Mouse (Mus musculus) MEL (cell line): Measurements from ENCODE around the gene Elp6. TPM values are rescaled to one million over a fixed set of nuclear protein-coding genes. Genes with fewer than 3 reads are reported as not detected.
A peak's percentile ranks its signal among the peaks of the same experiment; 100 is the strongest.

Experiments used
- DNase-seq: peaks from one replicate; pipeline ENCODE4 v3.0.0; 2011; ENCODE audit warnings: low read depth, low spot score
- H3K27ac ChIP-seq: 2 replicates; pipeline ENCODE4 v1.5.1; 2012; ENCODE audit warnings: low read depth, mild to moderate bottlenecking, control low read depth, low read length, moderate library complexity; ENCODE audit not compliant: control insufficient read depth
- H3K27me3 ChIP-seq, 2 experiments: fragments of 150-350 bp in 1 of 2; sonication (generic) in 1 of 2; 2 replicates each; pipeline ENCODE4 v1.6.1; 2012; ENCODE audit warnings: low read length in 2 of 2, mild to moderate bottlenecking in 2 of 2, improper control_type of control experiment in 1 of 2, moderate library complexity in 1 of 2; ENCODE audit not compliant: insufficient read depth in 2 of 2, control insufficient read depth in 1 of 2
- H3K36me3 ChIP-seq, 2 experiments: 2 replicates each; pipeline ENCODE4 v1.6.1; 2012 to 2014; ENCODE audit warnings: low read length in 2 of 2, improper control_type of control experiment in 1 of 2, inconsistent platforms in 1 of 2, mild to moderate bottlenecking in 1 of 2; ENCODE audit not compliant: insufficient read depth in 2 of 2, control insufficient read depth in 1 of 2
- H3K4me1 ChIP-seq, 2 experiments: fragments of 150-350 bp in 1 of 2; sonication (generic) in 1 of 2; 2 replicates each; pipeline ENCODE4 v1.6.1; 2012; ENCODE audit warnings: low read length in 2 of 2, improper control_type of control experiment in 1 of 2, mild to moderate bottlenecking in 1 of 2; ENCODE audit not compliant: insufficient read depth in 2 of 2, control insufficient read depth in 1 of 2
- H3K4me3 ChIP-seq, 2 experiments: fragments of 150-350 bp in 1 of 2; sonication (generic) in 1 of 2; 2 replicates each; pipeline ENCODE4 v1.5.1; 2012; ENCODE audit warnings: low read depth in 2 of 2, low read length in 2 of 2, mild to moderate bottlenecking in 2 of 2, moderate library complexity in 2 of 2, control low read depth in 1 of 2, improper control_type of control experiment in 1 of 2; ENCODE audit not compliant: control insufficient read depth in 1 of 2, insufficient read depth in 1 of 2
- H3K79me2 ChIP-seq: 2 replicates; pipeline ENCODE4 v1.6.1; 2012; ENCODE audit warnings: mild to moderate bottlenecking, low read length, moderate library complexity; ENCODE audit not compliant: control insufficient read depth, poor library complexity, insufficient read depth
- H3K9ac ChIP-seq: 2 replicates; pipeline ENCODE4 v1.6.1; 2012; ENCODE audit warnings: low read depth, mild to moderate bottlenecking, control low read depth, low read length, moderate library complexity; ENCODE audit not compliant: control insufficient read depth, poor library complexity, severe bottlenecking
- H3K9me3 ChIP-seq: fragments of 150-350 bp; sonication (generic); replicated peaks from 2 replicates; pipeline ENCODE4 v1.6.1; 2012; ENCODE audit warnings: mild to moderate bottlenecking, low read length, improper control_type of control experiment, moderate library complexity; ENCODE audit not compliant: insufficient read depth
- BHLHE40 ChIP-seq: IDR thresholded peaks from 2 replicates; pipeline ENCODE4 v1.6.1; 2012; ENCODE audit warnings: low read depth, mild to moderate bottlenecking, inconsistent platforms, low read length, improper control_type of control experiment, borderline replicate concordance
- CHD2 ChIP-seq: IDR thresholded peaks from 2 replicates; pipeline ENCODE4 v1.6.1; 2011; ENCODE audit warnings: low read length, improper control_type of control experiment
- ELF1 ChIP-seq: IDR thresholded peaks from 2 replicates; pipeline ENCODE4 v1.6.1; 2014; ENCODE audit warnings: low read depth, mild to moderate bottlenecking, inconsistent platforms, low read length, improper control_type of control experiment, moderate library complexity
- ETS1 ChIP-seq: IDR thresholded peaks from 2 replicates; pipeline ENCODE4 v1.6.1; 2012; ENCODE audit warnings: low read depth, mild to moderate bottlenecking, inconsistent platforms, low read length, improper control_type of control experiment, moderate library complexity
- GATA1 ChIP-seq: IDR thresholded peaks from 2 replicates; pipeline ENCODE4 v1.6.1; 2011; ENCODE audit warnings: low read depth, low read length, improper control_type of control experiment
- HCFC1 ChIP-seq: IDR thresholded peaks from 2 replicates; pipeline ENCODE4 v1.6.1; 2012; ENCODE audit warnings: low read depth, mild to moderate bottlenecking, inconsistent platforms, low read length, improper control_type of control experiment, moderate library complexity
- MAFK ChIP-seq: IDR thresholded peaks from 2 replicates; pipeline ENCODE4 v1.6.1; 2011; ENCODE audit warnings: low read depth, mild to moderate bottlenecking, low read length, improper control_type of control experiment, borderline replicate concordance
- MAZ ChIP-seq: IDR thresholded peaks from 2 replicates; pipeline ENCODE4 v1.6.1; 2012; ENCODE audit warnings: low read depth, mild to moderate bottlenecking, inconsistent platforms, low read length, improper control_type of control experiment
- MXI1 ChIP-seq: IDR thresholded peaks from 2 replicates; pipeline ENCODE4 v1.6.1; 2011; ENCODE audit warnings: mild to moderate bottlenecking, low read depth, low read length, improper control_type of control experiment
- MYB ChIP-seq: IDR thresholded peaks from 2 replicates; pipeline ENCODE4 v1.6.1; 2011; ENCODE audit warnings: mild to moderate bottlenecking, low read depth, low read length, improper control_type of control experiment
- MYC ChIP-seq: IDR thresholded peaks from 2 replicates; pipeline ENCODE4 v1.6.1; 2011; ENCODE audit warnings: low read depth, mild to moderate bottlenecking, low read length, improper control_type of control experiment, moderate library complexity
- NELFE ChIP-seq: IDR thresholded peaks from 2 replicates; pipeline ENCODE4 v1.6.1; 2011; ENCODE audit warnings: low read depth, low read length, improper control_type of control experiment
- RCOR1 ChIP-seq: IDR thresholded peaks from 2 replicates; pipeline ENCODE4 v1.6.1; 2012; ENCODE audit warnings: low read depth, mild to moderate bottlenecking, inconsistent platforms, low read length, improper control_type of control experiment
- SIN3A ChIP-seq: IDR thresholded peaks from 2 replicates; pipeline ENCODE4 v1.6.1; 2012; ENCODE audit warnings: low read length, improper control_type of control experiment, inconsistent platforms
- SMC3 ChIP-seq: IDR thresholded peaks from 2 replicates; pipeline ENCODE4 v1.6.1; 2011; ENCODE audit warnings: low read depth, low read length, improper control_type of control experiment
- TAL1 ChIP-seq: IDR thresholded peaks from 2 replicates; pipeline ENCODE4 v1.6.1; 2012; ENCODE audit warnings: mild to moderate bottlenecking, inconsistent platforms, low read length, moderate library complexity, mixed read lengths
- TBP ChIP-seq: IDR thresholded peaks from 2 replicates; pipeline ENCODE4 v1.8.0; 2011; ENCODE audit warnings: low read depth, low read length, improper control_type of control experiment
- USF1 ChIP-seq: IDR thresholded peaks from 2 replicates; pipeline ENCODE4 v1.6.1; 2014; ENCODE audit warnings: low read depth, mild to moderate bottlenecking, inconsistent platforms, low read length, improper control_type of control experiment, moderate library complexity
- USF2 ChIP-seq, 2 experiments: IDR thresholded peaks; 2 replicates each; pipeline ENCODE4 v1.6.1; 2011 to 2012; ENCODE audit warnings: improper control_type of control experiment in 2 of 2, low read length in 2 of 2, borderline replicate concordance in 1 of 2, inconsistent platforms in 1 of 2, low read depth in 1 of 2, mild to moderate bottlenecking in 1 of 2; ENCODE audit not compliant: insufficient read depth in 1 of 2
- ZKSCAN1 ChIP-seq: IDR thresholded peaks from 2 replicates; pipeline ENCODE4 v1.6.1; 2012; ENCODE audit warnings: low read depth, mild to moderate bottlenecking, inconsistent platforms, low read length, improper control_type of control experiment, moderate library complexity
- polyA plus RNA-seq, 2 experiments: library from polyadenylated mRNA; stranded (reverse) in 1 of 2; unstranded in 1 of 2; fragments of >175 nt in 1 of 2; fragments of >200 nt in 1 of 2; gene quantifications; 2 replicates each; pipeline versions ENCODE4 v1.2.1 to v1.2.4; 2012; ENCODE audit warnings: low replicate concordance in 2 of 2, low read depth in 1 of 2; ENCODE audit not compliant: insufficient read length in 2 of 2, insufficient read depth in 1 of 2, missing spikeins in 1 of 2
- total RNA-seq: library from RNA; depleted of rRNA; stranded (reverse); fragments of 300-350 nt; gene quantifications from 2 replicates; pipeline ENCODE4 v1.2.3, GENCODE M21; 2012

Elp6 gene
- total and polyA plus RNA-seq, 3 experiments = 29.6 to 34.6 TPM; not detected in 1

DNA sequence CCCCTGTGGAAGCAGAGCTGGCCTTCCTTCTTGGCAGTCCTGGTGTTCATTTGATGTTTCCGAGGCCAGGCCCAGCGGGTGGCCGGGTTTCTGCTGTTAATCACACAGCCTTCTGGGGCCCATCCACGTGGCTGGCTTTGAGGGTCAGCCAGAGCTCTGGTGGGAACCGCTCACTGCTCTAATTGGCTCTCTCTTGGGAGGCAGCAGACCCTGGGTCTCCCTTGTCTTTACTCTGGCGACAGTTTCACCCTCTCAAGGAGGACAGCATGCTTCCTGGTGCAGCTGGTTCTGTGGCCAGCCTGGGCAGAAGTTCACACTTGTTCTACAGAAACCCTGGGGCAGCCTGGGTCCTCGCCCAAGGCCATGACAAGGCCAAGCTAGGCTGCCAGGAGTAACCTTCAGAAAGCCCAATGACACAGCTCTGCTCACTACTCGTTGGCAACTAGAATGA lies 27.5 kb upstream of the Elp6 start:
- H3K4me3 ChIP-seq = no peak overlapping the region
- no peaks in the 10 kb centered on the region for H3K9me3 ChIP-seq
- peaks cover 8 to 9% of the 10 kb centered on the region in 2 experiments for H3K4me1 ChIP-seq
- peaks cover 0 to 3% of the 10 kb centered on the region in 2 experiments; a peak in 1 of 4 replicates for H3K36me3 ChIP-seq
- DNase-seq = no peak
- no peaks in the 10 kb centered on the region for H3K27me3 ChIP-seq
- no peak for TF ChIP-seq MAFK
- no peak for TF ChIP-seq MYC
- no peak for TF ChIP-seq GATA1
- TF ChIP-seq RCOR1 = no peak
- TF ChIP-seq MXI1 = no peak
- TF ChIP-seq USF2 (IDR thresholded peaks at IDR 0.05; ENCODE audit: borderline replicate concordance in 1 of 2, insufficient read depth in 1 of 2, low read depth in 1 of 2, low read length in 2 of 2) = no peak
- TF ChIP-seq BHLHE40 = no peak
- TF ChIP-seq TAL1 = no peak
- no peak for TF ChIP-seq MYB
- TF ChIP-seq ETS1 = no peak
- no peak for TF ChIP-seq MAZ
- H3K9ac ChIP-seq = no peak overlapping the region
- H3K79me2 ChIP-seq = no peaks in the 10 kb centered on the region
- H3K27ac ChIP-seq = no peak overlapping the region

GRCm38 (mm10) chr9:110284075-110284697 lies 20.8 kb upstream of the Elp6 start:
- Histone ChIP-seq H3K27ac (no peak overlapping the region), H3K4me3 (no peak overlapping the region), H3K9ac (no peak overlapping the region), H3K4me1 (no peaks in the 10 kb centered on the region), H3K79me2 (no peaks in the 10 kb centered on the region), H3K9me3 (no peaks in the 10 kb centered on the region)
- TF ChIP-seq TBP (peak; percentile 55; the same call in 1 of the 2 replicates), USF1 (no peak)
- TF ChIP-seq, all 39 proteins: peak for 1
- no peaks in the 10 kb centered on the region for H3K36me3 ChIP-seq
- DNase-seq = no peak
- no peaks in the 10 kb centered on the region for H3K27me3 ChIP-seq

DNA sequence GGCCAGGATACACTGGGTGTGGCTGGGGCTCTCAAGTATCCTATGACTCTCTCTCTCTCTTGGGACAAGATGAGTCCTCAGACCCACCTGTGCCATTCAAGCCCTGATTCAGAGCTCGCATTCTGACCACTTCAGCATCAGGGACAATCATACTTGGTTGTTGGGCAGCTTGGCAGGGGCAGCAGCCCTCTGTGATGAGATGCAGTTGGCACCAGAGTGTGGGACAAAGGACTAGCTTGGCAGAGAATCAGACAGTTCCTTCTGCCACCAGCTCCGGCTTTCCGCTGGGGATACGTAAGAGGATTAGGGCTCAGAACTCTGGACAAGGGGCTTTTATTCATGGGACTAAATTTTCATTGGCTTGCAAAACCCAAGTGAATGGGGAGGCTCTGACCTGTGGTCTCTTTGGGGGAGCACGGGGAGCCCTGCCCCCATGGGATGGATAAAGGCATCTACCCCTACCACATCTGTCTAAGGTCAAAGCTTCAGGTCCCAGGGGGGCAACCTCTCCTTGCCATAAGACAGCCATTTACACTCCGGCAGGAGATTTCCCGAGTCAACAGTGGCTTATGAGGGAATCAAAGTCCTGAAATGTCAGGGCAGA lies 17.6 kb upstream of the Elp6 start:
- no peak overlapping the region for H3K9ac ChIP-seq
- H3K36me3 ChIP-seq = no peaks in the 10 kb centered on the region
- H3K4me3 ChIP-seq = no peak overlapping the region

More for the DNA sequence above, 17.6 kb upstream of the Elp6 start:
- Histone ChIP-seq H3K4me1 (no peaks in the 10 kb centered on the region), H3K27ac (no peak overlapping the region), H3K27me3 (no peaks in the 10 kb centered on the region), H3K79me2 (no peaks in the 10 kb centered on the region), H3K9me3 (no peaks in the 10 kb centered on the region)
- no peak for DNase-seq
- TF ChIP-seq USF1 = no peak
- TF ChIP-seq NELFE = no peak
- TF ChIP-seq CHD2 = no peak
- TF ChIP-seq TAL1 = no peak
- no peak for TF ChIP-seq SMC3
- TF ChIP-seq SIN3A = no peak
- no peak for TF ChIP-seq MAZ
- no peak for TF ChIP-seq MYB
- TF ChIP-seq TBP = no peak
- no peak for TF ChIP-seq HCFC1
- no peak for TF ChIP-seq USF2 (IDR thresholded peaks at IDR 0.05; ENCODE audit: borderline replicate concordance in 1 of 2, insufficient read depth in 1 of 2, low read depth in 1 of 2, low read length in 2 of 2)
- no peak for TF ChIP-seq MAFK
- TF ChIP-seq GATA1 = no peak
- TF ChIP-seq ZKSCAN1 = no peak
- no peak for TF ChIP-seq ELF1
